Mouse (Mus musculus): ENCODE data around the gene Pkdcc.

The Pkdcc gene

GRCm38 (mm10) chr17:83246090-83246489, 31.0 kb downstream of the Pkdcc start:
- no peak for DNase-seq (ENCODE audit: low spot score)

- no peak for DNase-seq (ENCODE audit: low spot score)
These were observed 32.1 kb downstream of the Pkdcc start for GRCm38 (mm10) chr17:83247176-83247575.

GRCm38 (mm10) chr17:83248467-83248866, 33.4 kb downstream of the Pkdcc start:
- no peak for DNase-seq (ENCODE audit: low spot score)

GRCm38 (mm10) chr17:83250903-83251526, 35.9 kb downstream of the Pkdcc start:
- DNase-seq (ENCODE audit: low spot score) = no peak

GRCm38 (mm10) chr17:83253051-83253649, 38.1 kb downstream of the Pkdcc start:
- peak; percentile 30 for DNase-seq (ENCODE audit: low spot score)

- peak; percentile 88 for DNase-seq (ENCODE audit: low spot score)
These were observed 52.4 kb downstream of the Pkdcc start for GRCm38 (mm10) chr17:83267202-83268128.

GRCm38 (mm10) chr17:83271509-83271908, 56.4 kb downstream of the Pkdcc start:
- DNase-seq (ENCODE audit: low spot score) = no peak

- no peak for DNase-seq (ENCODE audit: low spot score)
These were observed 57.5 kb downstream of the Pkdcc start for GRCm38 (mm10) chr17:83272641-83273040.

GRCm38 (mm10) chr17:83273636-83274035, 58.5 kb downstream of the Pkdcc start:
- DNase-seq (ENCODE audit: low spot score) = no peak

- no peak for DNase-seq (ENCODE audit: low spot score)
These were observed 59.0 kb downstream of the Pkdcc start for GRCm38 (mm10) chr17:83274101-83274500.
